Mouse (Mus musculus): ENCODE measurements around the gene Fbxl14. TPM values are rescaled to one million over a fixed set of nuclear protein-coding genes. Genes with fewer than 3 reads are reported as not detected.

Gene Fbxl14
- polyA plus RNA-seq, 1 experiment from 2014 or later = 2.4 TPM

DNA sequence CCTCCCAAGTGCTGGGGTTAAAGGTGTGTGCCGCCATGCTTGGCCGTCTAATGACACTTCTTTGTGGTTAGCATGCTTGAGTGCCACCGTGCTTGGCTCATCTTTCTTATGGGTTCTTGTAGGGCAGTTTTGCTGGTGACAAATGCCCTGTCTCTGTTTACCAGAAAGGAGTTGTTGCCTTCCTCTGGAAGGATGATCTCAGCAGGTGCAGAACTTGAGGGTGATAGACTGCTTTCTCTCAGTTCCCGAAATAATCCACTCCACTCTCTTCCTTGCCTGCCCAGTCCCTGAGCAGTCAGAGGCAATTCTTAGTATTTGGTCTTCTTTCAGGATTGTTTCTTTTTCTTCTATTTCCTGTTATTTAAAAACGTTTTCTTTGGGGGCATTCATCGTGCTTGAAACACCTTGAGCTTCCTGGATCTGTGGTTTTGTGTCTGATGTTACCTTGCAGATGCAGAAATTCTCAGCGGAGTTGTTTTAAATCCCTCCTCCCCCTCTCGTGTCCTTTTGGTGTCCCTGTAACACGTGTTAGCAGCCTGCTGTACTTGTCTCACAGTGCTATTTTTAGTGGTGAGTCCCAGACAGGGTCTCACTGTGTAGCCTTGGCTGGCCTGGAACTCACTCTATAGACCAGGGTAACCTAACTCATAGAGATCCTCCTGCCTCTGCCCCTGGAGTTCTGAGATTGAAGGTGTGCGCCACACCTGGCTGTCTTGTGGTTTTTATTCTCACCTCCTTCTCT is 29.3 kb downstream of the Fbxl14 start:
- DNase-seq = no peak
- no peak for ATAC-seq
- WGBS (ENCODE audit: insufficient replicate concordance) = 57% methylated on average over 10 of the region's 10 CpGs
- no peaks in the 10 kb centered on the region for H3K4me1 ChIP-seq (ENCODE audit: insufficient read depth)
- H3K4me3 ChIP-seq (ENCODE audit: low read depth, low read length) = no peak overlapping the region
- no peak overlapping the region for H3K9ac ChIP-seq (replicated peaks)
- no peak overlapping the region for H3K27ac ChIP-seq (ENCODE audit: low read depth)
- no peaks in the 10 kb centered on the region for H3K9me3 ChIP-seq (ENCODE audit: low read length)
- no peak overlapping the region for H3K4me2 ChIP-seq (ENCODE audit: low read depth, low read length)
- no peak for TF ChIP-seq CTCF (IDR thresholded peaks at IDR 0.05; ENCODE audit: low read depth)
- TF ChIP-seq EP300 (IDR thresholded peaks at IDR 0.05; ENCODE audit: low read depth) = no peak
- no peaks in the 10 kb centered on the region for H3K36me3 ChIP-seq (replicated peaks; ENCODE audit: insufficient read depth, low read length)
- no peaks in the 10 kb centered on the region for H3K27me3 ChIP-seq (ENCODE audit: insufficient read depth, low read length)

DNA sequence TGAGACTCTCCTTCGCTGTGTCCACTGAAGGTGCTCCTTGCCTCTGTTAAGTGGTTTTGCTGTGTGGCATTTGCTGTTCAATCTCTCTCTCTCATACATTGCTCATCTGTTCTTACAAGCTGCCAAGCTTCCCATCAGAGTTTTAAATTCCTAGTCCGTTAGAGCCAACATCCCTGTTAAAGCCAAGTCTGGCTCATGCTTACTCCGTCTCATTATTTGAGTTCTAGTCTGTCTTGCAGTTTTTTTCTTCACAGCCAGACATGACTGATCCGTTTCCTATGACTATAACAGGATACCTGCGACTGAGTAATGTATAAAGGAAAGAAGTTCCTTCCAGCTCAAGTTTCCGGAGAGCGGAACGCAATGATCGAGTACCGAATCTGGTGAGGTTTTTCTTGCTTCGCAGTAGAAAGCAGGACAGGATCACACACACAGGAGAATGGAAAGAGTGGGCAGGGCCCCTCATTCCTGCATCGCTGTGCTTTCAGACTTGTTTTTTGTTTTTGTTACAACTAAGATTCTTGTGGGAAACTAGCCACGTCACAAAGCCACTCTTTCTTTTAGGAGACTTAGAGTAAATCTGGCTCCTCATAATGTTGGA is 30.1 kb downstream of the Fbxl14 start:
- no peak overlapping the region for H3K4me3 ChIP-seq (ENCODE audit: low read depth, low read length)
- ATAC-seq = no peak
- H3K9ac ChIP-seq (replicated peaks) = no peak overlapping the region
- H3K36me3 ChIP-seq (replicated peaks; ENCODE audit: insufficient read depth, low read length) = no peaks in the 10 kb centered on the region
- H3K4me2 ChIP-seq (ENCODE audit: low read depth, low read length) = no peak overlapping the region
- WGBS (ENCODE audit: insufficient replicate concordance) = 83% methylated on average over 13 of the region's 13 CpGs
- H3K27me3 ChIP-seq (ENCODE audit: insufficient read depth, low read length) = no peaks in the 10 kb centered on the region
- TF ChIP-seq EP300 (IDR thresholded peaks at IDR 0.05; ENCODE audit: low read depth) (no peak), CTCF (IDR thresholded peaks at IDR 0.05; ENCODE audit: low read depth) (no peak)
- no peak for DNase-seq
- no peaks in the 10 kb centered on the region for H3K9me3 ChIP-seq (ENCODE audit: low read length)
- H3K4me1 ChIP-seq (ENCODE audit: insufficient read depth) = no peaks in the 10 kb centered on the region
- no peak overlapping the region for H3K27ac ChIP-seq (ENCODE audit: low read depth)

DNA sequence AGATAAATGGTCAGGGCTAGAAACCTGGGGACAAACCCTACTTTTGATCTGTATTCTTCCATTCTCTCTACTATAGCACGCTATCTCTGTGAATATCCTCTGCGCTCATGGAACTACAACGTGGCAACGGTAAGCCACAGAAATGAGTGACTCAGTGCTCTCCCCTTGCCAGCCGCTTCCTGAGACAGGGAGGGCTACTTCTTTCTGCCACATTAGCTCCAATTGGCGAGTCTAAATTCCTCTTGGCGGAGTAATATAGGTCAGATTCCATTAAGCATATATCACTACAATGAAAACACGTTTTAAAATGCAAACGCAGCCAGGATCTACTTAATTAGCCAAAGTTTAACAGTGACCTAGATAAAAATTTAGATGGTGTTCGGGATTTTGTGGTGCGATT is 33.2 kb downstream of the Fbxl14 start:
- ATAC-seq = no peak
- H3K4me3 ChIP-seq (ENCODE audit: low read depth, low read length) = no peak overlapping the region
- WGBS (ENCODE audit: insufficient replicate concordance) = 71% methylated on average over 11 of the region's 11 CpGs

DNA sequence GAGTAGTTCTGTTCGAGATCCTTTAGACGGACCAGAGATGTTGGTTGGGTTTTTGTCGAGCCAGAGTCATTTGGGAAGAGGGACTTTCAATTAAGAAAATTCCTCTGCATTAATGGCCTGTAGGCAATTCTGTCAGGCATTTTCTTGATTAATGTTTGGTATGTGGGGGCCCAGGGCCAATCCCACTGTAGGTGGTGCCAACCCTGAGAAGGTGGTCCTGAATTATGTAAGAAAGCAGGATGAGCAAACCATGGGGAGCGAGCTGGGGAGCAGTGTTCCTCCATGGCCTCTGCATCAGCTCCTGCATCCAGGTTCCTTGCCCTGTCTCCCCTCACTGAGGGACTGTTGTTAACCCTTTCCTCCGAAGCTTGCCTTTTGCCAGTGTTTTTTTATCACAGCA is 34.0 kb downstream of the Fbxl14 start:
- no peaks in the 10 kb centered on the region for H3K27me3 ChIP-seq (ENCODE audit: insufficient read depth, low read length)
- no peak overlapping the region for H3K4me3 ChIP-seq (ENCODE audit: low read depth, low read length)
- no peak for DNase-seq
- H3K36me3 ChIP-seq (replicated peaks; ENCODE audit: insufficient read depth, low read length) = no peaks in the 10 kb centered on the region
- 79% methylated on average over 5 of the region's 5 CpGs for WGBS (ENCODE audit: insufficient replicate concordance)
- 0 out of 2 replicates have a peak, but pooled peaks cover 2% of the 10 kb centered on the region for H3K9me3 ChIP-seq (ENCODE audit: low read length)
- no peak for ATAC-seq
- H3K27ac ChIP-seq (ENCODE audit: low read depth) = no peak overlapping the region
- H3K9ac ChIP-seq (replicated peaks) = no peak overlapping the region
- no peaks in the 10 kb centered on the region for H3K4me1 ChIP-seq (ENCODE audit: insufficient read depth)
- H3K4me2 ChIP-seq (ENCODE audit: low read depth, low read length) = no peak overlapping the region
- TF ChIP-seq EP300 (IDR thresholded peaks at IDR 0.05; ENCODE audit: low read depth) = no peak
- TF ChIP-seq CTCF (IDR thresholded peaks at IDR 0.05; ENCODE audit: low read depth) = no peak

More for the DNA sequence above, 33.2 kb downstream of the Fbxl14 start:
- no peaks in the 10 kb centered on the region for H3K27me3 ChIP-seq (ENCODE audit: insufficient read depth, low read length)
- TF ChIP-seq CTCF (IDR thresholded peaks at IDR 0.05; ENCODE audit: low read depth) = no peak
- TF ChIP-seq EP300 (IDR thresholded peaks at IDR 0.05; ENCODE audit: low read depth) = no peak
- no peak overlapping the region for H3K4me2 ChIP-seq (ENCODE audit: low read depth, low read length)
- H3K9me3 ChIP-seq (ENCODE audit: low read length) = 0 out of 2 replicates have a peak, but pooled peaks cover 2% of the 10 kb centered on the region
- H3K4me1 ChIP-seq (ENCODE audit: insufficient read depth) = no peaks in the 10 kb centered on the region
- DNase-seq = no peak
- no peaks in the 10 kb centered on the region for H3K36me3 ChIP-seq (replicated peaks; ENCODE audit: insufficient read depth, low read length)
- no peak overlapping the region for H3K27ac ChIP-seq (ENCODE audit: low read depth)
- H3K9ac ChIP-seq (replicated peaks) = no peak overlapping the region

DNA sequence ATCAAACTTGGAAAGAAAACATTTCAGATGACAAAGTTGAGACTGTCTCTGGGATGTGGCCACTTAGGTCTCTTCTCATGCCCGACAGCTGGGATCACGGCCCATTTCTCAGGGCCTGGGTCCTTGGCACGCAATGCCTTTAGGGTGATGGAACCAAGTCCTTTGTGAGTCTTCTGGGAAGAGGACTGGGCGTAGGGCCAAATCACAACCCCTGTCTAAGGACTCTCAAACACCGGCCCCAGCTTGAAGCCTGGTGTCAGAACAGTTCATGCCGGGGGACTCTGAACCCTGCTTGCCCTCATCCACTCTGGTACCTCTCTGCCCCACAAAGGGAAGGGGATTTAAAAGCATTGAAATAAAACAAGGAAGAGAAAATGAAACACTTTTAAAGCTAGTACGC is 34.6 kb downstream of the Fbxl14 start:
- TF ChIP-seq CTCF (IDR thresholded peaks at IDR 0.05; ENCODE audit: low read depth) (no peak), EP300 (IDR thresholded peaks at IDR 0.05; ENCODE audit: low read depth) (no peak)
- Histone ChIP-seq H3K36me3 (replicated peaks; ENCODE audit: insufficient read depth, low read length) (no peaks in the 10 kb centered on the region), H3K9me3 (ENCODE audit: low read length) (0 out of 2 replicates have a peak, but pooled peaks cover 2% of the 10 kb centered on the region), H3K4me3 (ENCODE audit: low read depth, low read length) (no peak overlapping the region), H3K4me1 (ENCODE audit: insufficient read depth) (no peaks in the 10 kb centered on the region), H3K4me2 (ENCODE audit: low read depth, low read length) (no peak overlapping the region), H3K27ac (ENCODE audit: low read depth) (no peak overlapping the region), H3K27me3 (ENCODE audit: insufficient read depth, low read length) (no peaks in the 10 kb centered on the region), H3K9ac (replicated peaks) (no peak overlapping the region)
- 80% methylated on average over 7 of the region's 7 CpGs for WGBS (ENCODE audit: insufficient replicate concordance)
- no peak for ATAC-seq
- no peak for DNase-seq

DNA sequence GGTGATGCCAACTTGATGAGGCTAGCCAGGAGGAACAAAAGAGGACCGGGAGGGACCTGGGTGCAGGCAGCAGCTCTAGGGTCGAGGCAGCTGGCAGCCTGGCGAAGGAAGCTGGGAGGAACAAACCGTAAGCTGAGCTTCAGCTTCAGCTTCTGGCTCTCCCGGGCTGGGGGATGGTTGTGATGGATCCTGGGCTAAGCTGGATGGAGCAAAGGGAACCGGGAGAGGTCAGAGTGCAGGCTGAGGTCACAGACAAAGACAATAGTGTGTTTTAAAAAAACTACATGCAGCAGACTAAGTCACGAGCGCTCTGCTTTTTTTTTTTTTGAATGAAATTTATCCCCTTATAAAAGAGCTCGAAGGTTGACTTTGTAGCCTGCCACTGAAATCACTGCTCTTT is 41.3 kb downstream of the Fbxl14 start:
- H3K9ac ChIP-seq (replicated peaks) = no peak overlapping the region
- TF ChIP-seq CTCF (IDR thresholded peaks at IDR 0.05; ENCODE audit: low read depth) = no peak
- no peak for TF ChIP-seq EP300 (IDR thresholded peaks at IDR 0.05; ENCODE audit: low read depth)
- no peaks in the 10 kb centered on the region for H3K4me1 ChIP-seq (ENCODE audit: insufficient read depth)
- no peak overlapping the region for H3K27ac ChIP-seq (ENCODE audit: low read depth)
- no peak overlapping the region for H3K4me3 ChIP-seq (ENCODE audit: low read depth, low read length)
- H3K36me3 ChIP-seq (replicated peaks; ENCODE audit: insufficient read depth, low read length) = no peaks in the 10 kb centered on the region
- DNase-seq (no peak), ATAC-seq (no peak)
- H3K27me3 ChIP-seq (ENCODE audit: insufficient read depth, low read length) = no peaks in the 10 kb centered on the region
- WGBS (ENCODE audit: insufficient replicate concordance) = 46% methylated on average over 9 of the region's 9 CpGs
- H3K9me3 ChIP-seq (ENCODE audit: low read length) = 0 out of 2 replicates have a peak, but pooled peaks cover 2% of the 10 kb centered on the region
- H3K4me2 ChIP-seq (ENCODE audit: low read depth, low read length) = no peak overlapping the region
